Mouse (Mus musculus): Measurements from ENCODE around the gene Bcl2l13. TPM values are rescaled to one million over a fixed set of nuclear protein-coding genes. Genes with fewer than 3 reads are reported as not detected.
"Not testable (repeated sequence)": the region's sequence is repeated elsewhere in the genome, so short reads cannot be mapped to it uniquely, and the experiment has no call there.

Gene Bcl2l13
- polyA plus RNA-seq, 1 experiment from 2014 or later = 49.4 TPM

GRCm38 (mm10) chr6:120798019-120798418 is 38.0 kb upstream of the Bcl2l13 start:
- no peak for DNase-seq (ENCODE audit: low spot score)
- Histone ChIP-seq H3K4me3 (ENCODE audit: low read depth, low read length) (no peak overlapping the region), H3K27me3 (ENCODE audit: control insufficient read depth, insufficient read depth, low read length) (no peaks in the 10 kb centered on the region), H3K9ac (ENCODE audit: low read length) (no peak overlapping the region), H3K4me2 (ENCODE audit: low read depth) (no peak overlapping the region), H3K4me1 (ENCODE audit: control insufficient read depth, insufficient read depth, low read length) (no peaks in the 10 kb centered on the region), H3K36me3 (ENCODE audit: control insufficient read depth, insufficient read depth, low read length) (peaks cover 27% of the 10 kb centered on the region), H3K9me3 (ENCODE audit: control insufficient read depth, low read length) (no peaks in the 10 kb centered on the region), H3K27ac (ENCODE audit: low read depth, low read length) (no peak overlapping the region)
- WGBS = 91% methylated on average over 7 of the region's 7 CpGs
- no peak for ATAC-seq (ENCODE audit: insufficient read depth, low FRiP score, low TSS enrichment)

- Histone ChIP-seq H3K9ac (ENCODE audit: low read length) (no peak overlapping the region), H3K27me3 (ENCODE audit: control insufficient read depth, insufficient read depth, low read length) (no peaks in the 10 kb centered on the region), H3K27ac (ENCODE audit: low read depth, low read length) (no peak overlapping the region), H3K4me3 (ENCODE audit: low read depth, low read length) (no peak overlapping the region), H3K9me3 (ENCODE audit: control insufficient read depth, low read length) (no peaks in the 10 kb centered on the region), H3K36me3 (ENCODE audit: control insufficient read depth, insufficient read depth, low read length) (peaks cover 23% of the 10 kb centered on the region), H3K4me2 (ENCODE audit: low read depth) (no peak overlapping the region), H3K4me1 (ENCODE audit: control insufficient read depth, insufficient read depth, low read length) (no peaks in the 10 kb centered on the region)
- no peak for DNase-seq (ENCODE audit: low spot score)
- 94% methylated on average over 4 of the region's 4 CpGs for WGBS
- no peak for ATAC-seq (ENCODE audit: insufficient read depth, low FRiP score, low TSS enrichment)
These were observed 37.1 kb upstream of the Bcl2l13 start for GRCm38 (mm10) chr6:120798905-120799304.

GRCm38 (mm10) chr6:120799581-120800041 is 36.4 kb upstream of the Bcl2l13 start:
- Histone ChIP-seq H3K36me3 (ENCODE audit: control insufficient read depth, insufficient read depth, low read length) (peaks cover 22% of the 10 kb centered on the region), H3K4me1 (ENCODE audit: control insufficient read depth, insufficient read depth, low read length) (no peaks in the 10 kb centered on the region), H3K27ac (ENCODE audit: low read depth, low read length) (no peak overlapping the region), H3K27me3 (ENCODE audit: control insufficient read depth, insufficient read depth, low read length) (no peaks in the 10 kb centered on the region), H3K4me3 (ENCODE audit: low read depth, low read length) (no peak overlapping the region), H3K4me2 (ENCODE audit: low read depth) (no peak overlapping the region), H3K9ac (ENCODE audit: low read length) (no peak overlapping the region), H3K9me3 (ENCODE audit: control insufficient read depth, low read length) (no peaks in the 10 kb centered on the region)
- no peak for ATAC-seq (ENCODE audit: insufficient read depth, low FRiP score, low TSS enrichment)
- WGBS = 94% methylated on average over 4 of the region's 4 CpGs
- no peak for DNase-seq (ENCODE audit: low spot score)

GRCm38 (mm10) chr6:120806999-120807737 is 28.8 kb upstream of the Bcl2l13 start:
- peaks cover 17% of the 10 kb centered on the region for H3K36me3 ChIP-seq (ENCODE audit: control insufficient read depth, insufficient read depth, low read length)
- H3K4me2 ChIP-seq (ENCODE audit: low read depth) = no peak overlapping the region
- no peak for DNase-seq (ENCODE audit: low spot score)
- 87% methylated on average over 5 of the region's 5 CpGs for WGBS
- no peaks in the 10 kb centered on the region for H3K9me3 ChIP-seq (ENCODE audit: control insufficient read depth, low read length)
- no peak overlapping the region for H3K4me3 ChIP-seq (ENCODE audit: low read depth, low read length)
- H3K9ac ChIP-seq (ENCODE audit: low read length) = no peak overlapping the region
- ATAC-seq (ENCODE audit: insufficient read depth, low FRiP score, low TSS enrichment) = no peak
- H3K27me3 ChIP-seq (ENCODE audit: control insufficient read depth, insufficient read depth, low read length) = no peaks in the 10 kb centered on the region
- H3K4me1 ChIP-seq (ENCODE audit: control insufficient read depth, insufficient read depth, low read length) = no peaks in the 10 kb centered on the region
- no peak overlapping the region for H3K27ac ChIP-seq (ENCODE audit: low read depth, low read length)

- Histone ChIP-seq H3K27ac (ENCODE audit: low read depth, low read length) (no peak overlapping the region), H3K27me3 (ENCODE audit: control insufficient read depth, insufficient read depth, low read length) (no peaks in the 10 kb centered on the region), H3K4me3 (ENCODE audit: low read depth, low read length) (no peak overlapping the region), H3K4me1 (ENCODE audit: control insufficient read depth, insufficient read depth, low read length) (no peaks in the 10 kb centered on the region), H3K9ac (ENCODE audit: low read length) (no peak overlapping the region), H3K9me3 (ENCODE audit: control insufficient read depth, low read length) (no peaks in the 10 kb centered on the region), H3K36me3 (ENCODE audit: control insufficient read depth, insufficient read depth, low read length) (peaks cover 17% of the 10 kb centered on the region), H3K4me2 (ENCODE audit: low read depth) (no peak overlapping the region)
- 97% methylated on average over 4 of the region's 4 CpGs for WGBS
- DNase-seq (ENCODE audit: low spot score) (no peak), ATAC-seq (ENCODE audit: insufficient read depth, low FRiP score, low TSS enrichment) (no peak)
These were observed 28.3 kb upstream of the Bcl2l13 start for GRCm38 (mm10) chr6:120807738-120808081.

- not testable (repeated sequence) for H3K9ac ChIP-seq (ENCODE audit: low read length); DNase-seq (ENCODE audit: low spot score); H3K4me1 ChIP-seq (ENCODE audit: control insufficient read depth, insufficient read depth, low read length); H3K9me3 ChIP-seq (ENCODE audit: control insufficient read depth, low read length); H3K4me2 ChIP-seq (ENCODE audit: low read depth); H3K27me3 ChIP-seq (ENCODE audit: control insufficient read depth, insufficient read depth, low read length); ATAC-seq (ENCODE audit: insufficient read depth, low FRiP score, low TSS enrichment); H3K27ac ChIP-seq (ENCODE audit: low read depth, low read length); H3K4me3 ChIP-seq (ENCODE audit: low read depth, low read length)
- peaks cover 11% of the 10 kb centered on the region for H3K36me3 ChIP-seq (ENCODE audit: control insufficient read depth, insufficient read depth, low read length)
- 97% methylated on average over 6 of the region's 10 CpGs for WGBS
These were observed 24.0 kb upstream of the Bcl2l13 start for GRCm38 (mm10) chr6:120811999-120812398.

GRCm38 (mm10) chr6:120819294-120819693 is 16.7 kb upstream of the Bcl2l13 start:
- 96% methylated on average over 2 of the region's 2 CpGs for WGBS
- Histone ChIP-seq H3K9ac (ENCODE audit: low read length) (no peak overlapping the region), H3K4me2 (ENCODE audit: low read depth) (no peak overlapping the region), H3K9me3 (ENCODE audit: control insufficient read depth, low read length) (no peaks in the 10 kb centered on the region), H3K4me1 (ENCODE audit: control insufficient read depth, insufficient read depth, low read length) (peaks cover 3% of the 10 kb centered on the region; the same call in 1 of the 2 replicates), H3K27ac (ENCODE audit: low read depth, low read length) (no peak overlapping the region), H3K4me3 (ENCODE audit: low read depth, low read length) (no peak overlapping the region), H3K27me3 (ENCODE audit: control insufficient read depth, insufficient read depth, low read length) (no peaks in the 10 kb centered on the region), H3K36me3 (ENCODE audit: control insufficient read depth, insufficient read depth, low read length) (peaks cover 15% of the 10 kb centered on the region)
- DNase-seq (ENCODE audit: low spot score) (no peak), ATAC-seq (ENCODE audit: insufficient read depth, low FRiP score, low TSS enrichment) (no peak)

GRCm38 (mm10) chr6:120820144-120820543 is 15.9 kb upstream of the Bcl2l13 start:
- Histone ChIP-seq H3K36me3 (ENCODE audit: control insufficient read depth, insufficient read depth, low read length) (peaks cover 15% of the 10 kb centered on the region), H3K27ac (ENCODE audit: low read depth, low read length) (no peak overlapping the region), H3K9me3 (ENCODE audit: control insufficient read depth, low read length) (no peaks in the 10 kb centered on the region), H3K27me3 (ENCODE audit: control insufficient read depth, insufficient read depth, low read length) (no peaks in the 10 kb centered on the region), H3K4me3 (ENCODE audit: low read depth, low read length) (no peak overlapping the region), H3K4me2 (ENCODE audit: low read depth) (no peak overlapping the region), H3K4me1 (ENCODE audit: control insufficient read depth, insufficient read depth, low read length) (peaks cover 3% of the 10 kb centered on the region; the same call in 1 of the 2 replicates), H3K9ac (ENCODE audit: low read length) (no peak overlapping the region)
- 92% methylated on average over 5 of the region's 5 CpGs for WGBS
- ATAC-seq (ENCODE audit: insufficient read depth, low FRiP score, low TSS enrichment) (no peak), DNase-seq (ENCODE audit: low spot score) (no peak)

GRCm38 (mm10) chr6:120820941-120821340 is 15.1 kb upstream of the Bcl2l13 start:
- H3K9ac ChIP-seq (ENCODE audit: low read length) = no peak overlapping the region
- WGBS = 91% methylated on average over 1 of the region's 1 CpGs
- no peak overlapping the region for H3K4me2 ChIP-seq (ENCODE audit: low read depth)

More at GRCm38 (mm10) chr6:120820941-120821340, 15.1 kb upstream of the Bcl2l13 start:
- no peaks in the 10 kb centered on the region for H3K27me3 ChIP-seq (ENCODE audit: control insufficient read depth, insufficient read depth, low read length)
- peaks cover 3% of the 10 kb centered on the region; the same call in 1 of the 2 replicates for H3K4me1 ChIP-seq (ENCODE audit: control insufficient read depth, insufficient read depth, low read length)
- H3K9me3 ChIP-seq (ENCODE audit: control insufficient read depth, low read length) = no peaks in the 10 kb centered on the region
- H3K27ac ChIP-seq (ENCODE audit: low read depth, low read length) = no peak overlapping the region
- H3K4me3 ChIP-seq (ENCODE audit: low read depth, low read length) = no peak overlapping the region
- peaks cover 15% of the 10 kb centered on the region for H3K36me3 ChIP-seq (ENCODE audit: control insufficient read depth, insufficient read depth, low read length)
- ATAC-seq (ENCODE audit: insufficient read depth, low FRiP score, low TSS enrichment) (no peak), DNase-seq (ENCODE audit: low spot score) (no peak)
